Mouse (Mus musculus) heart, embryonic 15.5 days (tissue): ENCODE results near the gene Kalrn. TPM values are rescaled to one million over a fixed set of nuclear protein-coding genes. Genes with fewer than 3 reads are reported as not detected.

Source experiments
- ATAC-seq: fragments of 200-750 bp; cut with Nextera tagmentation; replicated peaks from 2 replicates; pipeline ENCODE4 v1.8.0; 2017; ENCODE audit warnings: low read depth, moderate TSS enrichment; ENCODE audit not compliant: insufficient number of reproducible peaks, insufficient read depth, low FRiP score
- H3K27ac ChIP-seq: fragments of 300-500 bp; sonication (generic); 2 replicates; pipeline ENCODE4 v1.5.1; 2015; ENCODE audit warnings: mild to moderate bottlenecking, inconsistent platforms
- H3K27me3 ChIP-seq: fragments of 300-500 bp; sonication (generic); 2 replicates; pipeline ENCODE4 v1.6.1; 2015; ENCODE audit warnings: inconsistent platforms
- H3K36me3 ChIP-seq: fragments of 300-500 bp; sonication (generic); 2 replicates; pipeline ENCODE4 v1.6.1; 2015; ENCODE audit warnings: mild to moderate bottlenecking, inconsistent platforms
- H3K4me1 ChIP-seq: fragments of 300-500 bp; sonication (generic); replicated peaks from 2 replicates; pipeline ENCODE4 v1.6.1; 2015; ENCODE audit warnings: inconsistent platforms
- H3K4me2 ChIP-seq: fragments of 300-500 bp; sonication (generic); 2 replicates; pipeline ENCODE4 v1.6.1; 2015; ENCODE audit warnings: inconsistent platforms, mild to moderate bottlenecking, moderate library complexity
- H3K4me3 ChIP-seq: fragments of 300-500 bp; sonication (generic); 2 replicates; pipeline ENCODE4 v1.5.1; 2015; ENCODE audit warnings: mild to moderate bottlenecking, inconsistent platforms
- H3K9ac ChIP-seq: fragments of 300-500 bp; sonication (generic); 2 replicates; pipeline ENCODE4 v1.6.1; 2015; ENCODE audit warnings: mild to moderate bottlenecking, inconsistent platforms
- H3K9me3 ChIP-seq: fragments of 300-500 bp; sonication (generic); replicated peaks from 2 replicates; pipeline ENCODE4 v1.6.1; 2016; ENCODE audit warnings: inconsistent platforms
- WGBS: fragments of 180-500 bp; shearing (Covaris S2); methylation state at CpG from one replicate; pipeline ENCODE4 v1.1.7; 2015; ENCODE audit warnings: mixed read lengths; 5-methylcytosine and 5-hydroxymethylcytosine counted together
- polyA plus RNA-seq: library from polyadenylated mRNA; unstranded; fragments of >200 nt; fragmentation: Nextera tagmentation; extraction: Ambion mirVana; gene quantifications from 2 replicates; pipeline ENCODE4 v1.2.1, GENCODE M21; 2015

Kalrn gene
- polyA plus RNA-seq, 1 experiment from 2014 or later: 32.8 TPM

DNA sequence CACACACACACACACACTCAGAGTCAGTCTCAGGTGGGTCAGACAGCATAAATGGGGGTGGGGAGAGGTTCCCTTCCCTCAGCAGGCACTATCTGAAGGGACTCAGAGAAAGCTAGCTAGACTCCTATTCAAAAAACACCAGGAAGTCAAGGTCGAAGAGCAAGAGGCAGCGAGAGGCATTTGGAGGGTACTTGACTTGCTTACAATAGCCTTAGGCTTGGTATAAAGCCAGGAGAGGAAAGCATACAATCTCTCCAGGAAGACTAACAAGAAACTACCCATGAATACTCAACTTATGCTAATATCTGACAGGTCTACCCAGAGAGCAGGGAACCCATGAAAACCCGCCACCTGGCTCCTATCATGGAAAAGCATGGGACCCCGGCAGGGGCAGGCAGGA lies 543.0 kb downstream of the Kalrn start:
- Histone ChIP-seq H3K4me1 (peaks cover 31% of the 10 kb centered on the region), H3K36me3 (peaks cover 48% of the 10 kb centered on the region), H3K4me3 (no peak overlapping the region), H3K9me3 (no peaks in the 10 kb centered on the region), H3K27ac (peak overlapping the region; percentile 50), H3K4me2 (no peak overlapping the region), H3K27me3 (no peaks in the 10 kb centered on the region), H3K9ac (no peak overlapping the region)
- no peak for ATAC-seq
- 54% methylated on average over 4 of the region's 4 CpGs for WGBS

DNA sequence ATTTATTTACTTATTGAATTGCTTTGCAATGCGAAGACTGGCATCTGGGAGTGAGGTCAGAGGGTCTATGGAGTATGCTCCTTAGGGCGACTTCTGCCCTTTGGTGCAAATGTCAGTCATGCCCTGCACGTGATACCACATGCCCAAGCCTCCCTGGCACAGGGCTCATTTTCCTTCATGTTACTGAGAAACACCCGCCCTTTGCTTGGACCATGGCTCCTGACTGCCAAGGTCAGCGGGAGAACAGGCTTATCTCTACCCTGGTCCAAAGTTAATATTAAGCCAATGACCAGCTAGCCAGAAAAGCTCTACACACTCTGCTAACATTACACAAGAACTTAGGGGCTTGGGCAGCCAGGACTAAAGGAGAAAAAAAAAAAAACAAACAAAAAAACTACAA lies 543.5 kb downstream of the Kalrn start:
- no peak overlapping the region for H3K4me3 ChIP-seq
- H3K27ac ChIP-seq: 0 out of 2 replicates have a peak overlapping the region, but pooled peaks have one; percentile 50
- 70% methylated on average over 5 of the region's 5 CpGs for WGBS
- peaks cover 48% of the 10 kb centered on the region for H3K36me3 ChIP-seq
- no peaks in the 10 kb centered on the region for H3K9me3 ChIP-seq
- peaks cover 28% of the 10 kb centered on the region for H3K4me1 ChIP-seq
- no peak overlapping the region for H3K4me2 ChIP-seq
- no peak for ATAC-seq
- no peak overlapping the region for H3K9ac ChIP-seq
- H3K27me3 ChIP-seq: no peaks in the 10 kb centered on the region

DNA sequence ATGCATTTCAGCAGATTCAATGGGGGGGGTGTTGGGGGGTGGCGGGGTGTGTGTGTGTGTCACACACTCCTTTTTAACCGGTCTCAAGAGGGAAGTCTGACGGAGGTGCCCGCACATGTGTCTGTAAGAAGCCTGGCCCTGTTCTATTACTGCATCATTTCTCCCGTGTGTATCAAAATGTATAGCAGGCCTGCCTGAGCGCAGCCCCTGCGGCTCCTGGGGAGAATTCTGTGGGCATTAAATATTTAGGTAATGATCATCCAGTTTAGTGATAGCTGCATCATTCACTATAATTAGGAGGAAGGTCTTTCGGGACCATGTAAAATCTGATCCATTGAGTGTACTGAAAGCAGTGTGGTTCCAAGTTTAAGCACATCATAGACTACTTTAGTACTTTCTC lies 556.1 kb downstream of the Kalrn start:
- no peak for ATAC-seq
- Histone ChIP-seq H3K27me3 (no peaks in the 10 kb centered on the region), H3K9ac (no peak overlapping the region), H3K4me1 (peaks cover 4% of the 10 kb centered on the region; the same call in 1 of the 2 replicates), H3K4me3 (no peak overlapping the region), H3K4me2 (no peak overlapping the region), H3K9me3 (no peaks in the 10 kb centered on the region), H3K27ac (no peak overlapping the region), H3K36me3 (peaks cover 52% of the 10 kb centered on the region)
- WGBS: 94% methylated on average over 8 of the region's 8 CpGs

DNA sequence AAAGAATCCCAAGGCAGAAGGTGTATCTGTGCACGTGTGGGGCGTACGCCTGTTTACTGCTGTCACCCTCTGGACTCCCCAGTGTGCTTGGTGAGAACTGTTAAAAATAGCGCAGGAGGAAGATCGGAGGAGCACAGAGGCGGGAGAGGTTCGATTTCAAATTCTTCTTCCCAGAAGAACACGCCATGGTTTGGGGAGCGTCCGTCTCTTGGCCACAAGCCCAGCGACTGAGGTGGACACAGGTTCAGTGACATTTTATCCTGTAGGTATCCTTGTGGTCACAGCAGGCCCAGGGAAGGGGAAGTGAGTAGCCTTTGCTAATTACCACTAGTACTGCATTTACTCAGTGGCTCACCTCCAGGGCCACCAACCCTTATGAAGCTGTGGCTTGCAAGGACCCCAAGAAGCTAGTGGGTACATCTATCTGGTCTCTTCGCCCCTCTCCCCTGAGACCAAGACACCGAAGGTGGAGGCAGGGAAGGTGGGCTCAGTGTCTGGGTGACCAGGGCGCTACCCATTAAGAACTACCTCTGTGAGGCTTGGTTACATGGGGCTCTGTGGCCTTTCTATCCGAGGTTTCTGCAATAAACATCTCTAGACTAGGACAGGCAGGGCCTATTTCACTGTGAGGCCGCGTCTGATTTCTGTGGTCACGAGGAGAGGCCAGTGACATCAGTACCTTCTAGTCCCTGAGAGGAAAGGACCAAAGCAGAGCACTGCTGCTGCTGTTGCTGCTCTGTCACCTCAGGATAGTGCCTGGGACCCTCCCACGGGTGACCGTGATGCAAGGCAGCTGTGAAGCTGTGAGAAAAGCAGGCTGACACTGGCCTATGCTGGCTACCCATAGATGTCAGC lies 561.1 kb downstream of the Kalrn start:
- Histone ChIP-seq H3K9ac (no peak overlapping the region), H3K27ac (no peak overlapping the region), H3K27me3 (no peaks in the 10 kb centered on the region), H3K9me3 (no peaks in the 10 kb centered on the region), H3K4me1 (peaks cover 11% of the 10 kb centered on the region; the same call in 1 of the 2 replicates), H3K36me3 (peaks cover 61% of the 10 kb centered on the region), H3K4me3 (no peak overlapping the region), H3K4me2 (no peak overlapping the region)
- ATAC-seq: no peak
- WGBS: 66% methylated on average over 20 of the region's 20 CpGs

DNA sequence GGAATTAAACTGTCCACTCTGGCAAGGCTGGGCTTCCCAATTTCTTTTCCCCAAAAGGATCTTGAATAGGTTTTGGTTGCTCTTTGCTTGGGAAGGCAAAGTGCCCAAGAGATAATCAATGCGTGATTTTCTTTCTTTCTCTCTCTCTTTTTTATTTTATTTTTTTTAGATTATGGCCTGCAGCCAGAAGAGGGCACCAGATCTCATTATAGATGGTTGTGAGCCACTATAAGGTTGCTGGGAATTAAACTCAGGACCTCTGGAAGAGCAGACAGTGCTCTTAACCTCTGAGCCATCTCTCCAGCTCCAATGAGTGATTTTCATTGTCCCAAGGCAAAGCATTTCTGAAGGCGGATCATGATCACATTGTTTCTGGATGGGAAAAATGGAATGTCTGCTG lies 563.8 kb downstream of the Kalrn start:
- no peaks in the 10 kb centered on the region for H3K9me3 ChIP-seq
- ATAC-seq: no peak
- H3K4me1 ChIP-seq: peaks cover 20% of the 10 kb centered on the region
- no peak overlapping the region for H3K4me2 ChIP-seq
- no peak overlapping the region for H3K4me3 ChIP-seq
- peaks cover 42% of the 10 kb centered on the region for H3K36me3 ChIP-seq
- H3K9ac ChIP-seq: no peak overlapping the region
- no peak overlapping the region for H3K27ac ChIP-seq
- H3K27me3 ChIP-seq: no peaks in the 10 kb centered on the region
- 94% methylated on average over 2 of the region's 2 CpGs for WGBS

DNA sequence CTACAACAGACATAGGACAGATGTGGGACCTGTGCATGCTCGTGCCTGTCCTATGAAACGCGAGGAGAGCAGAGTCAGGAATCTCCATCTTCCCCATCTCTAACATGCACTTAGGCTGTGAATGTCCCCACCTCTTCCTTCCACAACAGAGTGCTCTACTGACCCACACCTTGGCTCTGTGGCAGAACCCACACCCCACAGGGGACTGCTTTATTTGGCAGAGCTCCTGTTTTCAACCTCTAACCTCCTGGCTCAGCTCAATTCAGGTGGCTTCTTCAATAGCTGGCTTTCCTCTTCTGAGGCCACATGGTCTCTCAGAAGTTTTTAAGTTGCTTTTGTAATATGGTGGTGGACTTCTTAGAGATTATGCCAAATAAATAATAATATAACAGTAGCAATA lies 567.3 kb downstream of the Kalrn start:
- Histone ChIP-seq H3K4me3 (no peak overlapping the region), H3K36me3 (peaks cover 18% of the 10 kb centered on the region), H3K9ac (no peak overlapping the region), H3K27me3 (no peaks in the 10 kb centered on the region), H3K4me1 (peaks cover 22% of the 10 kb centered on the region), H3K4me2 (no peak overlapping the region), H3K9me3 (no peaks in the 10 kb centered on the region), H3K27ac (no peak overlapping the region)
- 93% methylated on average over 3 of the region's 3 CpGs for WGBS
- ATAC-seq: no peak

DNA sequence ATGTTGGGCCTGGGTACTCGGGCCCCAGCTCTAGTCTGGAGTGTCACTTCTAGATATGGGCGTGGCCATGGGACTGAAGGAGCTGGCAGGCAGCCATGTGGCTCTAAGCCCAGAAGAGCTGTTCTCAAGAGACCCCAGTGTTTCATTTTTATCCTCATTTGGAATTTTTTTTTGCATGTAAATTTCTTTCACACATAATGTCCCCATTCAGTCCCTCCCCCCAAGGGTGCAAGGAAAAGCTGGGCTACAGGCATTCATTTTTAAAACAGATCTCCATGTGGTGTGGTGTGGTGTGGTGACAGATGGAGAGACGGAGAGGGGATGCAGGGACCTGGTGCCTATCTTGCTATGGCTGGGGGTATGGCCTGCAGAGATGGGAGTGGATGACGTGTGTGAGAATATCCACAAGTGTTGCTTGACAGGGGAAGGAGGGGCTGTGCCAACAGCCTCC lies 569.2 kb downstream of the Kalrn start:
- Histone ChIP-seq H3K36me3 (peaks cover 3% of the 10 kb centered on the region; the same call in 1 of the 2 replicates), H3K4me3 (0 out of 2 replicates have a peak overlapping the region, but pooled peaks have one; percentile 1), H3K27me3 (no peaks in the 10 kb centered on the region), H3K4me1 (peaks cover 22% of the 10 kb centered on the region), H3K9me3 (no peaks in the 10 kb centered on the region), H3K9ac (no peak overlapping the region), H3K4me2 (peak overlapping the region; percentile 7), H3K27ac (peak overlapping the region; percentile 67)
- WGBS: 6% methylated on average over 4 of the region's 4 CpGs
- ATAC-seq: peak; percentile 91

DNA sequence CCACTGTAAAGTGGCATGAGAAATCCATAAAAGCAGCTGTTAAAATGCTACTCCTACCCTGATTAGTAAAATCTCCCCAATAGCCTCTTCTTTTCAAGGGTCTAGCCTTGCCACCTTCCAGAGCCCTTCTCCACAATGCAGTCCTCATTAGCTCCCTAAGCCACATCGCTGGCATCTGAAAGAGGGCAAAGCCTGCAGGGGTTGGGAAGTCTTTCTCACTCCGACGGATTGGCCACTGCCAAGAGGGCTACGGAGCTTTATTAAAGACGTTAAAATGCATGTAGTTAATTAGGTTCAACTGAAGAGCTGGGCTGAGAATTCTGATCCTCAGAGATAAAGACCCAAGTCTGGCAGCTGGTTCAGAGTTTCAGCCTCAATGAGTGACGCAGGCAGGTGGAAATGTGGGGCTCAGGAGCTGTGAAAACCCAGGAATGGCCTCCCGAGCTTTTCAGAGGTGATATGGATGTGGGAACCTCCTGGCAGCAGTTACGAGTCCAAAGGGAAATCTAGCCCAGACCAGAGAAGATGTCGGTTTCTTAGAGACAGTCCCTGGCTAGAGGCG lies 569.7 kb downstream of the Kalrn start:
- 0 out of 2 replicates have a peak overlapping the region, but pooled peaks have one; percentile 1 for H3K4me3 ChIP-seq
- H3K36me3 ChIP-seq: no peaks in the 10 kb centered on the region; the same call in 1 of the 2 replicates
- peak overlapping the region; percentile 7 for H3K4me2 ChIP-seq
- H3K27ac ChIP-seq: peak overlapping the region; percentile 67
- H3K4me1 ChIP-seq: peaks cover 22% of the 10 kb centered on the region
- no peaks in the 10 kb centered on the region for H3K27me3 ChIP-seq
- 42% methylated on average over 10 of the region's 10 CpGs for WGBS
- no peaks in the 10 kb centered on the region for H3K9me3 ChIP-seq
- no peak for ATAC-seq
- no peak overlapping the region for H3K9ac ChIP-seq

DNA sequence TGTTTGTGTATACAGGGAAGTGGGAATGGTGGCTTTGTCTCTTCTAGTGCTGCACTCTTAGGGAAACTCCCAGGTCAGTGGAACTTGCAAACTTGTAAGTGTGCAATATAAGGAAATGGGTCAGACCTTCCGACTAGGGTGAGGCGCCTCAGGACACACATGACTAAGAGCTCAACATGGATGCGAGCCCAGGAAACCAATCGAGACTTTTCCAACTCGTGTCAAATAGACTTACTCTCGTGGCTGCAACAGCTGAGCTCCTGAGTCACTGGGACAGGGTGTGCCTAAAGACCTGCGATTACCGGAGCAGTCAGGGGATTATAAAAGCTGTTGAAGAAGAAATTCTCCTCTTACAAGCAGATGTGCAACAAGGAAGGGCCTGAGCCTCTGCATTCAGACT lies 572.6 kb downstream of the Kalrn start:
- Histone ChIP-seq H3K9me3 (no peaks in the 10 kb centered on the region), H3K36me3 (no peaks in the 10 kb centered on the region), H3K27me3 (no peaks in the 10 kb centered on the region), H3K9ac (no peak overlapping the region), H3K27ac (no peak overlapping the region), H3K4me2 (no peak overlapping the region), H3K4me1 (peaks cover 22% of the 10 kb centered on the region), H3K4me3 (no peak overlapping the region)
- 74% methylated on average over 8 of the region's 8 CpGs for WGBS
- ATAC-seq: no peak

DNA sequence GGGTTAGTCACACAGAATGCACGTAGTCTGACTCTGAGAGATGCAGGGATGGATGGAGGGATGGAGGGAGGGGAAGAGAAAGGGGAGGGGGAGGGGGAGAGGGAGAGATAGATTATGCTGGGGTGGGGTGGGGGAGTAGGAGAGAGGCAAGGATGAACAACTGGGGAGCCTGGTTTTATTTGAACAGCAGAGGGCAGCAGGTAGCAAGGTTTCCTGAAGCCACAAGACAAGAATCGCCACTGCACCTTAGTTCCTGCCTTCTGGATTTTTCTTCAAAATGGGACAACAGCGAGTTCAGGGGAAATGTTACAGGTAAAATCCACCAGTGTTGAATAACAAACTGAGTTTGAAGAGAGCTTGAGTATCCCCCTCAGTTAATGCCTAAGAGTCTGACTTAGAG lies 573.9 kb downstream of the Kalrn start:
- Histone ChIP-seq H3K4me1 (peaks cover 11% of the 10 kb centered on the region), H3K27ac (no peak overlapping the region), H3K9ac (no peak overlapping the region), H3K4me3 (no peak overlapping the region), H3K36me3 (no peaks in the 10 kb centered on the region), H3K27me3 (no peaks in the 10 kb centered on the region), H3K9me3 (no peaks in the 10 kb centered on the region), H3K4me2 (no peak overlapping the region)
- 22% methylated on average over 3 of the region's 3 CpGs for WGBS
- no peak for ATAC-seq

DNA sequence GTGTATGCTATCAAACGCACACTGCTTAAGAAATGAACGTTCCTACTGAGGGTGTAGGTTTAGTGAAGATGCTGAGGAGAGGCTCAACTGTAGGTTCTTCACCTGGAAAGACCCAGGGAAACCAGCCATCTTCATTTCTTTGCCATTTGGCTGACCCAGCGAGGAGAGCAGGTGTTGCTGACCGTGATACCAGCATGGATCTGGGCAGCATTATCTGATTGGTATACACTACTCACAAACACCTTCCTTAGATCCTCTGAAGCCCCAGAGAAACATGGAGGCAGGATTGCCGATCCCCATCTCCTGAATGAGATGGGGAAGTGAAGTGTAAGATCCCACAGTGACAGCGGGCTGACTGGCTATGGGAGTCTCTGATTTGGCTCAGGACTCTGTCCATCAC lies 575.3 kb downstream of the Kalrn start:
- Histone ChIP-seq H3K4me2 (no peak overlapping the region), H3K27ac (no peak overlapping the region), H3K36me3 (no peaks in the 10 kb centered on the region), H3K4me3 (no peak overlapping the region), H3K4me1 (no peaks in the 10 kb centered on the region; the same call in 1 of the 2 replicates), H3K9me3 (no peaks in the 10 kb centered on the region), H3K9ac (no peak overlapping the region), H3K27me3 (no peaks in the 10 kb centered on the region)
- WGBS: 78% methylated on average over 6 of the region's 6 CpGs
- no peak for ATAC-seq
